Mouse (Mus musculus) limb, embryonic 14.5 days (tissue): ENCODE measurements at regions not wholly inside any gene's neighbourhood (a gene's known extent, or its start where the extent isn't known, plus 50 kb on each side); places are given as distances from the start of the nearest gene placed in this dataset.

Experiments used
- ATAC-seq: fragments of 200-750 bp; cut with Nextera tagmentation; 2 replicates; pipeline ENCODE4 v1.8.0; 2017; ENCODE audit warnings: low read depth, moderate number of reproducible peaks, moderate TSS enrichment; ENCODE audit not compliant: low FRiP score
- DNase-seq: peaks from one replicate; pipeline ENCODE4 v3.0.0-alpha.2; 2015; ENCODE audit warnings: low spot score
- H3K27ac ChIP-seq: fragments of 300-500 bp; sonication (generic); replicated peaks from 2 replicates; pipeline ENCODE4 v1.5.1; 2014; ENCODE audit warnings: low read depth, mild to moderate bottlenecking, low read length, moderate library complexity, mixed read lengths
- H3K27me3 ChIP-seq: fragments of 300-500 bp; sonication (generic); 2 replicates; pipeline ENCODE4 v1.6.1; 2014; ENCODE audit warnings: low read length, mixed read lengths; ENCODE audit not compliant: control insufficient read depth, insufficient read depth
- H3K36me3 ChIP-seq: fragments of 300-500 bp; sonication (generic); 2 replicates; pipeline ENCODE4 v1.6.1; 2014; ENCODE audit warnings: mild to moderate bottlenecking, low read length, moderate library complexity, mixed read lengths; ENCODE audit not compliant: control insufficient read depth, insufficient read depth
- H3K4me1 ChIP-seq: fragments of 300-500 bp; sonication (generic); 2 replicates; pipeline ENCODE4 v1.6.1; 2014; ENCODE audit warnings: antibody characterized with exemption, low read length, mixed read lengths; ENCODE audit not compliant: control insufficient read depth, insufficient read depth
- H3K4me2 ChIP-seq: fragments of 300-500 bp; sonication (generic); replicated peaks from 2 replicates; pipeline ENCODE4 v1.6.1; 2014; ENCODE audit warnings: low read depth, mild to moderate bottlenecking, low read length, moderate library complexity; ENCODE audit not compliant: severe bottlenecking
- H3K4me3 ChIP-seq: fragments of 300-500 bp; sonication (generic); replicated peaks from 2 replicates; pipeline ENCODE4 v1.5.1; 2014; ENCODE audit warnings: low read length
- H3K9ac ChIP-seq: fragments of 300-500 bp; sonication (generic); 2 replicates; pipeline ENCODE4 v1.6.1; 2014; ENCODE audit warnings: mild to moderate bottlenecking, low read depth, low read length, moderate library complexity; ENCODE audit not compliant: severe bottlenecking
- H3K9me3 ChIP-seq: fragments of 300-500 bp; sonication (generic); 2 replicates; pipeline ENCODE4 v1.6.1; 2016; ENCODE audit warnings: low read length; ENCODE audit not compliant: control insufficient read depth
- POLR2A ChIP-seq: fragments of 200-500 bp; IDR thresholded peaks from 2 replicates; pipeline ENCODE4 v1.8.0; 2012; ENCODE audit warnings: inconsistent platforms, mild to moderate bottlenecking, moderate library complexity, borderline replicate concordance; ENCODE audit not compliant: insufficient read depth, insufficient read length; ENCODE audit errors: extremely low read depth
- WGBS: fragments of 180-500 bp; shearing (Covaris S2); extraction: QIAGEN DNeasy Blood & Tissue Kit; methylation state at CpG from one replicate; pipeline ENCODE4 v1.1.7; 2014; 5-methylcytosine and 5-hydroxymethylcytosine counted together

DNA sequence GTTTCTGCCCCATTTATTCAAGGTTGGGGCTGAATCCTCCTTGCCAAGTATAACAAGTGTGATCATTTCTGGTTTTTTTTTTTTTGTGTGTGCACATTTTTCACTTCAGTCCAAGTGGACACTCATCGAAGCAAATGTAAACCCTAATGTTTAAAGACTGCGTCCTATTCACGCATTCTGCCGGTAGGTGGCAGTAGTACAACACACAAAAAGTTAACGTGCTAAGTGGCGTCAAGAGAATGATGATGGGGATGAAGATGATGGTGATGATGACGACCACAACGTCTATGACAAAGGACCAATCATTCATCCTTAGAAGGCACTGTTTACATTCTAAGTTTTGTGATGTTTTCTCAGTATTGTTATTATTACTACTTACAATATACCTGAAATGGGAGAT, 164.3 kb upstream of the Sel1l start:
- H3K9ac ChIP-seq: no peak overlapping the region
- WGBS: 7% methylated on average over 8 of the region's 8 CpGs
- no peak for TF ChIP-seq POLR2A
- DNase-seq (peak; percentile 53), ATAC-seq (no peak)
- H3K27ac ChIP-seq: no peak overlapping the region
- no peak overlapping the region for H3K4me3 ChIP-seq
- no peaks in the 10 kb centered on the region for H3K36me3 ChIP-seq
- H3K4me2 ChIP-seq: no peak overlapping the region
- no peaks in the 10 kb centered on the region for H3K27me3 ChIP-seq
- no peaks in the 10 kb centered on the region for H3K9me3 ChIP-seq
- peaks cover 3% of the 10 kb centered on the region; the same call in 1 of the 2 replicates for H3K4me1 ChIP-seq

DNA sequence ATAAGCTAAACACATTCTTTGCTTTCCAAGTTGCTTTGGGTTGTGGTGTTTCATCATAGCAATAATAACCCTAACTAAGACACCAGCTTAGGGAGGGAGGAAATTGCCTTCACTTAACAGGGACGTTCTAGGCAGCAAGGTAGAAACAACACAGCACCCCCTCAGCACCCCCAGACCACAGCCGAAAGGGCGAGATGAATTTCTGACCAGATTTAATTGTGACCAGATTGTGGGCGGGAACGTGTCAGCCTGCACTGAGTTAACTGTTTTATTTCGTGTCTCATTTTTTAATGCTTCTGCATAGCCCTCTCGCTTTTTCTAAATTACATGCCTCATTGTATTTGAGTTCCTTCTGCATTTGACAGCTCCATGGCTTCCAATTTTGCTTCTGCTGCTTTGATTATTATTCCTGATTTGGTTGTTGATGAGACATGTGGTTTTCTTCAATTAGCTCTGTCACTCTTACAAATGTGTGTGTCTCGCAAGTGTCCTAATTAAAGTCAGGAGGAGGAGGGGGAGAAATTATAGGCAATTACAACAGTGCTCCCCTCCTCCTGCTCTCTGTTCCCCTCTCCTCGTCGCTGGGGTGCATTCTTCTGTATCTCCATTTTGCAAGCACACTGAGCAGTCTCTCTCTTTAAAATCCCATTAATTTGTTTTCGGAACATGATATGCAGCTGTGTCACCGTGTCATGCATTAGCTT, 155.6 kb upstream of the Sel1l start:
- Histone ChIP-seq H3K4me2 (no peak overlapping the region), H3K36me3 (no peaks in the 10 kb centered on the region), H3K27me3 (no peaks in the 10 kb centered on the region), H3K9me3 (no peaks in the 10 kb centered on the region), H3K4me3 (no peak overlapping the region), H3K4me1 (peaks cover 8% of the 10 kb centered on the region; the same call in 1 of the 2 replicates), H3K9ac (no peak overlapping the region), H3K27ac (no peak overlapping the region)
- DNase-seq (no peak), ATAC-seq (no peak)
- WGBS: 19% methylated on average over 12 of the region's 12 CpGs
- TF ChIP-seq POLR2A: no peak

GRCm38 (mm10) chr12:91999031-91999430, 150.1 kb upstream of the Sel1l start:
- H3K9me3 ChIP-seq: no peaks in the 10 kb centered on the region

DNA sequence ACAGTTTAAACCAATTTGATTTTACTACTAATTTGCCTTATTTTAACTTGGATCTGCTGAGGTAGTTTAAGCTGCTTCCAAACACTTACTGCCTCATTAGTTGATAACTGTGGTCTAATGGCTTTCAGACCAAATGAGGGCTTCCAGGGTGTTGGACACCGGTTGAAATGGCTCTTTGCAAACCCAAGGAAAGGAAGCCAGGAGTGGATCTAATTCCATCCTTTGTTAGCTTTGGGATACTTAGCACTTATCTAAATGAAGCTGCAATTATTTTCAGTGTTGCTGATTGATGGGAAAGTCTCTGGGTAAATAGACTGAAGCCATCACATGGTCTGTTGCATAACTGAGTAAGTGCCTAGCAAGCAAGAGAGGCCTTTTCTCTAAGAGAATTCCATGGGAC, 148.4 kb upstream of the Sel1l start:
- Histone ChIP-seq H3K27me3 (no peaks in the 10 kb centered on the region), H3K4me1 (0 out of 2 replicates have a peak, but pooled peaks cover 4% of the 10 kb centered on the region), H3K4me3 (no peak overlapping the region), H3K4me2 (no peak overlapping the region), H3K9ac (no peak overlapping the region), H3K27ac (no peak overlapping the region), H3K36me3 (no peaks in the 10 kb centered on the region), H3K9me3 (no peaks in the 10 kb centered on the region)
- WGBS: 53% methylated on average over 1 of the region's 1 CpGs
- DNase-seq: no peak
- ATAC-seq: no peak
- no peak for TF ChIP-seq POLR2A

More at GRCm38 (mm10) chr12:91999031-91999430, 150.1 kb upstream of the Sel1l start:
- Histone ChIP-seq H3K27me3 (no peaks in the 10 kb centered on the region), H3K36me3 (no peaks in the 10 kb centered on the region), H3K4me2 (no peak overlapping the region), H3K4me1 (no peaks in the 10 kb centered on the region), H3K27ac (no peak overlapping the region), H3K4me3 (no peak overlapping the region), H3K9ac (no peak overlapping the region)
- WGBS: 82% methylated on average over 2 of the region's 2 CpGs
- TF ChIP-seq POLR2A: no peak
- DNase-seq (no peak), ATAC-seq (no peak)

- TF ChIP-seq POLR2A: no peak
- Histone ChIP-seq H3K27me3 (no peaks in the 10 kb centered on the region), H3K9me3 (no peaks in the 10 kb centered on the region), H3K27ac (no peak overlapping the region), H3K9ac (no peak overlapping the region), H3K4me3 (no peak overlapping the region), H3K36me3 (no peaks in the 10 kb centered on the region), H3K4me1 (0 out of 2 replicates have a peak, but pooled peaks cover 4% of the 10 kb centered on the region), H3K4me2 (no peak overlapping the region)
- ATAC-seq: no peak
- DNase-seq: no peak
- WGBS: 51% methylated on average over 2 of the region's 2 CpGs
Measured at GRCm38 (mm10) chr12:91995545-91995944, 146.6 kb upstream of the Sel1l start.
